ENCODE assay signal across 8 mouse cellular contexts in genomic region chrX:52612806-52613205, GRCm38 (mm10). TPM values are rescaled to one million over a fixed set of nuclear protein-coding genes. Genes with fewer than 3 reads are reported as not detected.
DNase-seq lines count a peak whose midpoint lies in the region; ATAC-seq and TF ChIP-seq lines count a peak whose summit lies in the region.

No protein-coding gene starts in this region.

- H3K4me2 ChIP-seq in lung, postnatal 0 days (replicated peaks; ENCODE audit: low read depth, low read length): peak overlapping the region; percentile 70
- peak overlapping the region; percentile 62 for H3K4me2 ChIP-seq in limb, embryonic 13.5 days (replicated peaks)

- ATAC-seq in lung, postnatal 0 days: no peak
- ATAC-seq in limb, embryonic 13.5 days (ENCODE audit: low FRiP score, low read depth): no peak

- H3K9ac ChIP-seq in lung, postnatal 0 days (replicated peaks; ENCODE audit: low read depth): no peak overlapping the region
- peak overlapping the region; percentile 86 for H3K9ac ChIP-seq in limb, embryonic 13.5 days

- peak; percentile 1 for DNase-seq in adrenal gland, adult 2 months
- DNase-seq in adrenal gland, postnatal 25 days: no peak
- no peak for DNase-seq in lung, postnatal 0 days (ENCODE audit: low spot score)
- no peak for DNase-seq in lung, postnatal 25 days (ENCODE audit: low spot score)
- no peak for DNase-seq in frontal cortex, postnatal 10 days (ENCODE audit: low spot score in 2 of 2)
- DNase-seq in gastrocnemius, postnatal 25 days: no peak

- H3K4me1 ChIP-seq in lung, postnatal 0 days (ENCODE audit: insufficient read depth, low read depth, low read length): no peaks in the 10 kb centered on the region
- H3K4me1 ChIP-seq in limb, embryonic 13.5 days: peaks cover 37% of the 10 kb centered on the region
- H3K4me1 ChIP-seq in small intestine, adult 2 months (ENCODE audit: control insufficient read depth, insufficient read depth, insufficient read length, low read length): peaks cover 5% of the 10 kb centered on the region

- TF ChIP-seq POLR2A in small intestine, adult 2 months (IDR thresholded peaks at IDR 0.05; ENCODE audit: low read depth, low read length): no peak

- H3K27me3 ChIP-seq in lung, postnatal 0 days (replicated peaks; ENCODE audit: insufficient read depth, low read length): no peaks in the 10 kb centered on the region
- peaks cover 14% of the 10 kb centered on the region; the same call in 1 of the 2 replicates for H3K27me3 ChIP-seq in limb, embryonic 13.5 days
- peaks cover 16% of the 10 kb centered on the region for H3K27me3 ChIP-seq in small intestine, adult 2 months (ENCODE audit: control insufficient read depth, insufficient read depth, low read length)

- no peak overlapping the region for H3K27ac ChIP-seq in lung, postnatal 0 days (ENCODE audit: low read length)
- H3K27ac ChIP-seq in limb, embryonic 13.5 days: peak overlapping the region; percentile 91
- H3K27ac ChIP-seq in small intestine, adult 2 months (ENCODE audit: insufficient read depth, low read depth, low read length): no peak overlapping the region

- 7% methylated on average over 12 of the region's 12 CpGs for WGBS in lung, postnatal 0 days
- 16% methylated on average over 12 of the region's 12 CpGs for WGBS in limb, embryonic 13.5 days
- WGBS in small intestine, adult 2 months: 13% methylated on average over 12 of the region's 12 CpGs

- TF ChIP-seq CTCF in lung, postnatal 0 days (IDR thresholded peaks at IDR 0.05): no peak
- no peak for TF ChIP-seq CTCF in small intestine, adult 2 months (IDR thresholded peaks at IDR 0.05; ENCODE audit: extremely low read depth, insufficient read length, insufficient replicate concordance, low read depth, low read length)

- H3K36me3 ChIP-seq in lung, postnatal 0 days (ENCODE audit: insufficient read depth, low read length): no peaks in the 10 kb centered on the region
- H3K36me3 ChIP-seq in limb, embryonic 13.5 days: no peaks in the 10 kb centered on the region
- no peaks in the 10 kb centered on the region for H3K36me3 ChIP-seq in small intestine, adult 2 months (ENCODE audit: control insufficient read depth, insufficient read depth, low read length)

- no peak for TF ChIP-seq EP300 in lung, postnatal 0 days (IDR thresholded peaks at IDR 0.05)

- no peaks in the 10 kb centered on the region for H3K9me3 ChIP-seq in lung, postnatal 0 days (ENCODE audit: low read length)
- H3K9me3 ChIP-seq in limb, embryonic 13.5 days: no peaks in the 10 kb centered on the region

- peak overlapping the region; percentile 41 for H3K4me3 ChIP-seq in lung, postnatal 0 days (ENCODE audit: low read depth, low read length)
- H3K4me3 ChIP-seq in limb, embryonic 13.5 days: peak overlapping the region; percentile 68
- peak overlapping the region; percentile 55; the same call in 1 of the 2 replicates for H3K4me3 ChIP-seq in small intestine, adult 2 months (ENCODE audit: low read depth, low read length)

RNA-seq across cellular contexts. Expression of gene Gpc3, which starts 0.9 kb away (rescaled TPM):
- total RNA-seq in adrenal gland, adult 2 months (2021): 10 to 100 TPM; 43.7 to 81.7 TPM
- 30.9 and 33.7 TPM in 2 replicates for polyA plus RNA-seq in adrenal gland, adult 2 months (2012; rRNA removed)
- total RNA-seq in adrenal gland, postnatal 25 days (2021): 14.3 and 21.9 TPM in 2 replicates
- polyA plus RNA-seq in lung, postnatal 0 days (2015; fragmentation: Nextera tagmentation; extraction: Ambion mirVana): 294 and 318 TPM in 2 replicates
- 1,264 and 1,302 TPM in 2 replicates for polyA plus RNA-seq in limb, embryonic 13.5 days (2015; fragmentation: Nextera tagmentation; extraction: Ambion mirVana)
- 1.6 and 2.9 TPM in 2 replicates for polyA plus RNA-seq in small intestine, adult 2 months (2012; rRNA removed)
- 10 to 100 TPM; 10.9 to 13.9 TPM for total RNA-seq in gastrocnemius, postnatal 25 days (2021)
